Comparison of ENCODE assay signal across 8 mouse cellular contexts in genomic region chr11:72266960-72267560, GRCm38 (mm10). TPM values are rescaled to one million over a fixed set of nuclear protein-coding genes. Genes with fewer than 3 reads are reported as not detected.
DNase-seq lines count a peak whose midpoint lies in the region; ATAC-seq and TF ChIP-seq lines count a peak whose summit lies in the region.

TSS of gene Slc13a5 (minus strand) at chr11:72267222.

- H3K4me2 ChIP-seq in forebrain, postnatal 0 days (ENCODE audit: low read depth): peak within 1 kb of the TSS; percentile 66
- peak within 1 kb of the TSS; percentile 75 for H3K4me2 ChIP-seq in kidney, postnatal 0 days (ENCODE audit: low read length)
- H3K4me2 ChIP-seq in midbrain, embryonic 13.5 days (replicated peaks): peak within 1 kb of the TSS; percentile 83

- peak within 1 kb of the TSS; percentile 49 for H3K9ac ChIP-seq in forebrain, postnatal 0 days
- H3K9ac ChIP-seq in kidney, postnatal 0 days (ENCODE audit: low read depth, low read length): peak within 1 kb of the TSS; percentile 27; the same call in 1 of the 2 replicates
- peak within 1 kb of the TSS; percentile 55 for H3K9ac ChIP-seq in midbrain, embryonic 13.5 days (replicated peaks)

- no peak for DNase-seq in layer of hippocampus, adult 2 months (ENCODE audit: low spot score in 2 of 2)
- DNase-seq in layer of hippocampus, postnatal 36 days: no peak
- no peak for DNase-seq in forebrain, postnatal 0 days
- peak; percentile 38 for DNase-seq in kidney, postnatal 0 days (ENCODE audit: low spot score)
- no peak for DNase-seq in cerebellum, adult 11 months
- DNase-seq in cerebellum, adult 9-10 months: no peak

- 4% methylated on average over 36 of the region's 36 CpGs for WGBS in forebrain, postnatal 0 days
- WGBS in kidney, postnatal 0 days: 2% methylated on average over 36 of the region's 36 CpGs
- whole genome bisulfite sequencing in midbrain, embryonic 13.5 days: 2% methylated on average over 36 of the region's 36 CpGs

- peak within 1 kb of the TSS; percentile 59 for H3K4me3 ChIP-seq in layer of hippocampus, adult 2 months
- peak within 1 kb of the TSS; percentile 26 for H3K4me3 ChIP-seq in bone marrow macrophage, adult 2 months (ENCODE audit: insufficient read depth, low read length)
- peak within 1 kb of the TSS; percentile 40 for H3K4me3 ChIP-seq in forebrain, postnatal 0 days (ENCODE audit: low read depth, low read length)
- peak within 1 kb of the TSS; percentile 35 for H3K4me3 ChIP-seq in kidney, postnatal 0 days (replicated peaks; ENCODE audit: low read depth, low read length)
- peak within 1 kb of the TSS; percentile 45 for H3K4me3 ChIP-seq in midbrain, embryonic 13.5 days (replicated peaks)

- H3K27me3 ChIP-seq in forebrain, postnatal 0 days (ENCODE audit: insufficient read depth, low read length): peaks cover 9% of the 10 kb centered on the region
- peaks cover 18% of the 10 kb centered on the region for H3K27me3 ChIP-seq in kidney, postnatal 0 days (ENCODE audit: insufficient read depth, low read length)
- peaks cover 52% of the 10 kb centered on the region for H3K27me3 ChIP-seq in midbrain, embryonic 13.5 days

- peak; percentile 2 for TF ChIP-seq CTCF in layer of hippocampus, adult 2 months (conservative IDR thresholded peaks at IDR 0.05)
- TF ChIP-seq CTCF in bone marrow macrophage, adult 2 months (IDR thresholded peaks at IDR 0.05; ENCODE audit: low read depth, low read length): no peak
- no peak for TF ChIP-seq CTCF in forebrain, postnatal 0 days (IDR thresholded peaks at IDR 0.05; ENCODE audit: low read depth)
- TF ChIP-seq CTCF in kidney, postnatal 0 days (IDR thresholded peaks at IDR 0.05; ENCODE audit: low read depth): no peak

- H3K27ac ChIP-seq in layer of hippocampus, adult 2 months: peak within 1 kb of the TSS; percentile 51; the same call in 1 of the 2 replicates
- H3K27ac ChIP-seq in bone marrow macrophage, adult 2 months (ENCODE audit: insufficient read depth, low read depth, low read length): no peak within 1 kb of the TSS
- no peak within 1 kb of the TSS; the same call in 1 of the 2 replicates for H3K27ac ChIP-seq in forebrain, postnatal 0 days (ENCODE audit: low read depth, low read length)
- H3K27ac ChIP-seq in kidney, postnatal 0 days: no peak within 1 kb of the TSS
- H3K27ac ChIP-seq in midbrain, embryonic 13.5 days: no peak within 1 kb of the TSS

- peaks cover 2% of the 10 kb centered on the region for H3K4me1 ChIP-seq in bone marrow macrophage, adult 2 months (ENCODE audit: control insufficient read depth, insufficient read depth, low read length)
- H3K4me1 ChIP-seq in forebrain, postnatal 0 days (ENCODE audit: insufficient read depth): no peaks in the 10 kb centered on the region
- H3K4me1 ChIP-seq in kidney, postnatal 0 days (replicated peaks; ENCODE audit: insufficient read depth, low read length): peaks cover 7% of the 10 kb centered on the region; the same call in 1 of the 2 replicates
- peaks cover 21% of the 10 kb centered on the region for H3K4me1 ChIP-seq in midbrain, embryonic 13.5 days (replicated peaks)

- H3K9me3 ChIP-seq in forebrain, postnatal 0 days (ENCODE audit: low read length): no peaks in the 10 kb centered on the region
- H3K9me3 ChIP-seq in kidney, postnatal 0 days (replicated peaks; ENCODE audit: low read length): no peaks in the 10 kb centered on the region
- no peaks in the 10 kb centered on the region for H3K9me3 ChIP-seq in midbrain, embryonic 13.5 days

- peak; percentile 32 for ATAC-seq in forebrain, postnatal 0 days
- ATAC-seq in kidney, postnatal 0 days (replicated peaks; ENCODE audit: low FRiP score, low read depth): no peak
- peak; percentile 69 for ATAC-seq in midbrain, embryonic 13.5 days

- TF ChIP-seq POLR2A in bone marrow macrophage, adult 2 months (IDR thresholded peaks at IDR 0.05; ENCODE audit: borderline replicate concordance, low read depth, low read length): no peak

- H3K36me3 ChIP-seq in forebrain, postnatal 0 days (ENCODE audit: insufficient read depth): no peaks in the 10 kb centered on the region
- no peaks in the 10 kb centered on the region for H3K36me3 ChIP-seq in kidney, postnatal 0 days (ENCODE audit: insufficient read depth, low read length)
- H3K36me3 ChIP-seq in midbrain, embryonic 13.5 days: no peaks in the 10 kb centered on the region

RNA-seq across cellular contexts. Expression of gene Slc13a5, which starts in this region (rescaled TPM):
- total RNA-seq in layer of hippocampus, adult 2 months (2021): 1 to 10 TPM; 6.6 to 7.5 TPM
- total RNA-seq in layer of hippocampus, postnatal 36 days (2021): 1 to 10 TPM; 6.5 to 6.9 TPM
- polyA plus RNA-seq in bone marrow macrophage, adult 2 months (2012; ENCODE audit: insufficient read depth, insufficient read length, missing spikeins): not detected in 2 replicates
- total RNA-seq in forebrain, postnatal 0 days (2014; rRNA removed): 3.8 and 4.7 TPM in 2 replicates
- 4.0 and 4.1 TPM in 2 replicates for polyA plus RNA-seq in forebrain, postnatal 0 days (2015; fragmentation: Nextera tagmentation; extraction: Ambion mirVana)
- 0.04 and 0.10 TPM in 2 replicates for polyA plus RNA-seq in kidney, postnatal 0 days (2015; fragmentation: Nextera tagmentation; extraction: Ambion mirVana)
- 0.69 and 0.93 TPM in 2 replicates for polyA plus RNA-seq in midbrain, embryonic 13.5 days (2015; fragmentation: Nextera tagmentation; extraction: Ambion mirVana)

Comparison
In these comparisons a context has a peak if more than half of its experiments do, and no peak if none do; other contexts are left out.
1. Peak in DNase-seq, H3K4me3 ChIP-seq, H3K9ac ChIP-seq and H3K4me2 ChIP-seq in kidney, postnatal 0 days; RNA of the gene not detected or under 1 TPM.
2. Peak in ATAC-seq, H3K4me3 ChIP-seq, H3K9ac ChIP-seq and H3K4me2 ChIP-seq in midbrain, embryonic 13.5 days; RNA of the gene not detected or under 1 TPM.